Mouse (Mus musculus): Measurements from ENCODE around the gene Gramd1a. TPM values are rescaled to one million over a fixed set of nuclear protein-coding genes. Genes with fewer than 3 reads are reported as not detected.

The Gramd1a gene
- total and polyA plus RNA-seq, 2 experiments: 5.1 to 33.0 TPM

DNA sequence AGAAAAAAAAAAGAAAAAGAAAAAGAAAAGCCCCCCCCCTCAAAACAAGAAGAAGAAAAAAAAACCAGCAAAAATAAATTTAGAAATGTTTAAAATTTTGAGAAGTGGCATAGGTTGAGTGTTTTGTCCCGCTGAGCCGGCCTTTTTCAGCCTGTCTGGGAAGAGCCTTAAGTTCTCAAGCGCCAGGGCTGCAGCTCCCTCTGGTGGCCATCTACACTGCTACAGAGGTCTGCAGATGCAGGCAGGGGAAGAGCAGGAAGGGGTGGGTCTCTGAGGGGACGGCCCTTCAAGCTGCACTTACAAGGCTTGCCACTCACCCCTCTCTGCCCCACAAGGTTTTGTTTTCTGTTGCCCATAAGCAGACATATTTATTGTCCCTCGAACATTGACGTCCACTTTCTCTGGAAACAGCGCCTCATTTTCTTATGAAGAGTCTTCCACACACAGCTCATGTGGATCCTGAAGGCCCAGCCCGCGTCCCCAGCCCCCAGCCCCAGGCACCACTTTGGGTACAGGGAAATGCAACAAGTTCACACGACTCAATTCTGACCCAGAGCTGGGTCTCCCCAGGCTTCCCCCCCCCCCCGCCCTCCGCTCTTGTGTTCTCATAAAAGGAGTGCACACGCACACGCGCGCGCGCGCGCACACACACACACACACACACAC lies 58.0 kb downstream of the Gramd1a start:
- Histone ChIP-seq H3K36me3 (ENCODE audit: control insufficient read depth, insufficient read depth, low read length) (peaks cover 30% of the 10 kb centered on the region), H3K4me1 (ENCODE audit: control insufficient read depth, insufficient read depth, low read length) (0 out of 2 replicates have a peak, but pooled peaks cover 1% of the 10 kb centered on the region), H3K79me2 (ENCODE audit: control insufficient read depth, insufficient read depth, low read length) (no peaks in the 10 kb centered on the region), H3K9ac (ENCODE audit: low read depth, low read length) (no peak overlapping the region), H3K27me3 (ENCODE audit: control insufficient read depth, insufficient read depth, low read length) (no peaks in the 10 kb centered on the region), H3K4me3 (ENCODE audit: insufficient read depth, low read depth, low read length) (no peak overlapping the region), H3K27ac (replicated peaks; ENCODE audit: insufficient read depth, low read depth, low read length) (no peak overlapping the region)
- TF ChIP-seq CTCF (IDR thresholded peaks at IDR 0.05; ENCODE audit: low read depth, low read length) (peak; percentile 97), POLR2A (IDR thresholded peaks at IDR 0.05; ENCODE audit: extremely low read depth, insufficient read depth, low read length) (no peak)
- DNase-seq (ENCODE audit: extremely low read depth, low read depth, low spot score): peak; percentile 72
- WGBS: 53% methylated on average over 20 of the region's 20 CpGs

DNA sequence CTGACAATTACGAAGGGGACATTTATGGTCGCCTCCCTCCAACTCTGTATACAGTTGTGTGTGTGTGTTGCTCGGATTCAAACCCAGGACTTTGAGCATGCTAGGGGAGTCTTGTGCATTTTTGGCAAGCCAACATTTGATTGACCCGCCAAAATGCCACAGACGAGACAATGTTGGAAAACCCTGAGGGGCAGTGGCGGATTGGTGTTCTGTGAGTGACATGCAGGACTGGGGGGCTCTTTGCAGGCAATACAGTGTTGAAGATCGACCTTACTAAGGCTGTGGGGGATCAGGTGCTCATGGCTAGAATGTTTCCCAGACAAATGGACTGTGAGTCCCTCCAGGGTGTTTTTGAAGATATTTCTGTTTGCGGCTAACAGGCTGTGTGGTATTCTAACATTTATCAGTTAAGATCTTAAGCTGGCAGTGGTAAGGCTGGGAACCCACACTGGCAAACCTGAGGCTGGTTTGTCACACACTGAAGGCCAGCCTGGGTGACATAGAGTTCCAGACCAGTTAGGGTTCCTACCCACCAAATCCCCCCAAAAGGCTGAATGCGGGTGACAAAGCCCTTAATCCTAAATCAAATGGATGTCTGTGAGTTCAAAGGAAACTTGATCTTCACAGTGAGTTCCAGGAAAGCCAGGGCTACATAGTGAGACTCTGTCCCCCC lies 58.7 kb downstream of the Gramd1a start:
- no peak overlapping the region for H3K27ac ChIP-seq (replicated peaks; ENCODE audit: insufficient read depth, low read depth, low read length)
- WGBS: 87% methylated on average over 9 of the region's 9 CpGs
- no peak overlapping the region for H3K4me3 ChIP-seq (ENCODE audit: insufficient read depth, low read depth, low read length)
- H3K36me3 ChIP-seq (ENCODE audit: control insufficient read depth, insufficient read depth, low read length): peaks cover 23% of the 10 kb centered on the region
- no peaks in the 10 kb centered on the region for H3K79me2 ChIP-seq (ENCODE audit: control insufficient read depth, insufficient read depth, low read length)
- TF ChIP-seq POLR2A (IDR thresholded peaks at IDR 0.05; ENCODE audit: extremely low read depth, insufficient read depth, low read length) (no peak), CTCF (IDR thresholded peaks at IDR 0.05; ENCODE audit: low read depth, low read length) (no peak)
- H3K4me1 ChIP-seq (ENCODE audit: control insufficient read depth, insufficient read depth, low read length): 0 out of 2 replicates have a peak, but pooled peaks cover 1% of the 10 kb centered on the region
- H3K9ac ChIP-seq (ENCODE audit: low read depth, low read length): no peak overlapping the region
- no peak for DNase-seq (ENCODE audit: extremely low read depth, low read depth, low spot score)
- H3K27me3 ChIP-seq (ENCODE audit: control insufficient read depth, insufficient read depth, low read length): no peaks in the 10 kb centered on the region

DNA sequence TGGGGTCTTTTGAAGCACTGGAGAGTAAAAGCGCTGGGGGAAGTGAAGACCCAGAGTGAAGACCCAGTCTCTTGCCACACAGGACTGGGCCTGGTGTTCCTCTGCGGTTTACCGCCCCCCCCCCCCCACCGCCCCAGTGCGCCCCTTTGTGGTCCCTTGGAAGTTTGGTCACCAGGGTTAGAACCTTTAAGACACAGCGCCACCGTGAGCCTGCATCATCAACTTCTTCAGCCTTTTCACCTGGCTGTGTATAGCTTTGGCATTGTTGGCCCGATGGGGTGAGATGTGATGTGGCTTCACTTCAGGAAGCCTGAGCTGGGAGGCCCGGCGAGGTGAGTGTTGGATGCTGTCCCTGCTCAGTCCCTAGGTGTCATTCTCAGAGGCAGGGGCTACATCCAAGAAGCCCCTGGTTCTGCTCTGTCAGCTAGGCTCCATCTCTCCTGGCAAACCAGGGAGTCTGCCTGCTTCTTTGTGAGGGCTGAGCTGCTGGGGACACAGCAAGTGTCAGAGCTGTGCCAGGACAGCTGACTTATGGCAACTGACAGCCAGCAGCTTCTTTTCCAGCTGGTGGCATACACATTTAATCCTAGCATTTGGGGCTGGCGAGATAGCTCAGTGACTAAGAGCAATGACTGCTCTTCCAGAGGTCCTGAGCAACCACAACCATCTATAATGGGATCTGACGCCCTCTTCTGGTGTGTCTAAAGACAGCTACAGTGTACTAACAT lies 60.8 kb downstream of the Gramd1a start:
- no peak overlapping the region for H3K9ac ChIP-seq (ENCODE audit: low read depth, low read length)
- peaks cover 7% of the 10 kb centered on the region; the same call in 1 of the 2 replicates for H3K36me3 ChIP-seq (ENCODE audit: control insufficient read depth, insufficient read depth, low read length)
- TF ChIP-seq CTCF (IDR thresholded peaks at IDR 0.05; ENCODE audit: low read depth, low read length) (peak; percentile 28), POLR2A (IDR thresholded peaks at IDR 0.05; ENCODE audit: extremely low read depth, insufficient read depth, low read length) (no peak)
- DNase-seq (ENCODE audit: extremely low read depth, low read depth, low spot score): no peak
- H3K4me3 ChIP-seq (ENCODE audit: insufficient read depth, low read depth, low read length): no peak overlapping the region
- H3K27ac ChIP-seq (replicated peaks; ENCODE audit: insufficient read depth, low read depth, low read length): no peak overlapping the region
- WGBS: 47% methylated on average over 12 of the region's 12 CpGs
- H3K4me1 ChIP-seq (ENCODE audit: control insufficient read depth, insufficient read depth, low read length): 0 out of 2 replicates have a peak, but pooled peaks cover 1% of the 10 kb centered on the region
- no peaks in the 10 kb centered on the region for H3K27me3 ChIP-seq (ENCODE audit: control insufficient read depth, insufficient read depth, low read length)
- H3K79me2 ChIP-seq (ENCODE audit: control insufficient read depth, insufficient read depth, low read length): no peaks in the 10 kb centered on the region

DNA sequence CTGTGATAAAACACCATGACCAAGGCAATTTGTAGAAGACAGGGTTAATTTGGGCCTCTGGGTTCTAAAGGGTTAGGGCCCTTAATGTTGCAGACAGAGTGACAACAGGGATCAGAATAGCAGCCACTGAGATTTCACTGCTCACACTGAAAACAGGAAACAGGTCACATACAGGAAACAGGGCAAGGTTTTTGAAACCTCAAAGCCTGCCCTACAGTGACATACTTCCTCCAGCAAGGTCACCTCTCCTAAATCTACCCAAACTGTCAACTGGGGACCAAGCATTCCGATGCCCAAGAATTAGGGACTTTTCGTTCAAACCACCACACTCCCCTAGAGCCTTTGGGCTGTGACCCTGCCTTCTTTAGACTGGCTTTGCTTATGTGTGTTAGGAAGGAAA lies 66.0 kb downstream of the Gramd1a start:
- no peaks in the 10 kb centered on the region for H3K36me3 ChIP-seq (ENCODE audit: control insufficient read depth, insufficient read depth, low read length)
- 88% methylated on average over 2 of the region's 2 CpGs for WGBS
- DNase-seq (ENCODE audit: extremely low read depth, low read depth, low spot score): no peak
- H3K27ac ChIP-seq (replicated peaks; ENCODE audit: insufficient read depth, low read depth, low read length): no peak overlapping the region
- H3K79me2 ChIP-seq (ENCODE audit: control insufficient read depth, insufficient read depth, low read length): no peaks in the 10 kb centered on the region
- H3K4me1 ChIP-seq (ENCODE audit: control insufficient read depth, insufficient read depth, low read length): peaks cover 15% of the 10 kb centered on the region
- no peak overlapping the region for H3K4me3 ChIP-seq (ENCODE audit: insufficient read depth, low read depth, low read length)
- no peak overlapping the region for H3K9ac ChIP-seq (ENCODE audit: low read depth, low read length)
- no peaks in the 10 kb centered on the region for H3K27me3 ChIP-seq (ENCODE audit: control insufficient read depth, insufficient read depth, low read length)
- TF ChIP-seq POLR2A (IDR thresholded peaks at IDR 0.05; ENCODE audit: extremely low read depth, insufficient read depth, low read length) (no peak), CTCF (IDR thresholded peaks at IDR 0.05; ENCODE audit: low read depth, low read length) (no peak)

DNA sequence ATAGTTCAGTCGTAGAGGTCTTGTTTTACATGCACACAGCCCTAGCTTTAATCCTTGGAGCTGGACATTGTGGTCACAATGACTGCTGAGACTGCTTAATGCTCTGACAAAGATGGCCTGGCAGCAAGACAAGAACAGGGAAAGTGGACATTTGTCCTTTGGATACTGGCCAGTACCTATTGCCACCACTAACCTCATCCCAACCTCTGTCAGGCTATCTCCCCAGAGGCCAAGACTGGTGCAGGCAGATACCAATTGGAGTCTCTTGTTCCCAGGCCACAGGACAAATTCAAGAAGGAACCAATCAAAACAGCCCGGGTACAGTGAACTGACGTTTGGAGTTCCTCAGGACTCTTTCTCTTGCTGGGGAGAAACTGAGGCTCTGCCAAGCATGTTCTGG lies 67.5 kb downstream of the Gramd1a start:
- Histone ChIP-seq H3K9ac (ENCODE audit: low read depth, low read length) (no peak overlapping the region), H3K4me1 (ENCODE audit: control insufficient read depth, insufficient read depth, low read length) (peaks cover 26% of the 10 kb centered on the region), H3K27me3 (ENCODE audit: control insufficient read depth, insufficient read depth, low read length) (no peaks in the 10 kb centered on the region), H3K79me2 (ENCODE audit: control insufficient read depth, insufficient read depth, low read length) (no peaks in the 10 kb centered on the region), H3K36me3 (ENCODE audit: control insufficient read depth, insufficient read depth, low read length) (no peaks in the 10 kb centered on the region), H3K4me3 (ENCODE audit: insufficient read depth, low read depth, low read length) (no peak overlapping the region), H3K27ac (replicated peaks; ENCODE audit: insufficient read depth, low read depth, low read length) (peak overlapping the region; percentile 5; the same call in 1 of the 2 replicates)
- WGBS: 26% methylated on average over 3 of the region's 3 CpGs
- no peak for TF ChIP-seq POLR2A (IDR thresholded peaks at IDR 0.05; ENCODE audit: extremely low read depth, insufficient read depth, low read length)
- TF ChIP-seq CTCF (IDR thresholded peaks at IDR 0.05; ENCODE audit: low read depth, low read length): no peak
- peak; percentile 94 for DNase-seq (ENCODE audit: extremely low read depth, low read depth, low spot score)
